Mouse (Mus musculus) hindbrain, embryonic 12.5 days (tissue): ENCODE data around the gene Pfdn4. TPM values are rescaled to one million over a fixed set of nuclear protein-coding genes. Genes with fewer than 3 reads are reported as not detected.

Experiments used
- ATAC-seq: fragments of 200-750 bp; cut with Nextera tagmentation; 2 replicates; pipeline ENCODE4 v1.8.0; 2017; ENCODE audit warnings: moderate TSS enrichment; ENCODE audit not compliant: low FRiP score
- H3K27ac ChIP-seq: fragments of 300-500 bp; sonication (generic); 2 replicates; pipeline ENCODE4 v1.5.1; 2016; ENCODE audit warnings: mild to moderate bottlenecking
- H3K27me3 ChIP-seq: fragments of 300-500 bp; sonication (generic); 2 replicates; pipeline ENCODE4 v1.6.1; 2016; ENCODE audit warnings: mild to moderate bottlenecking
- H3K36me3 ChIP-seq: fragments of 300-500 bp; sonication (generic); 2 replicates; pipeline ENCODE4 v1.6.1; 2016; ENCODE audit warnings: mild to moderate bottlenecking
- H3K4me1 ChIP-seq: fragments of 300-500 bp; sonication (generic); 2 replicates; pipeline ENCODE4 v1.6.1; 2016
- H3K4me2 ChIP-seq: fragments of 300-500 bp; sonication (generic); replicated peaks from 2 replicates; pipeline ENCODE4 v1.6.1; 2016; ENCODE audit warnings: mild to moderate bottlenecking
- H3K4me3 ChIP-seq: fragments of 300-500 bp; sonication (generic); 2 replicates; pipeline ENCODE4 v1.5.1; 2016; ENCODE audit warnings: mild to moderate bottlenecking
- H3K9ac ChIP-seq: fragments of 300-500 bp; sonication (generic); 2 replicates; pipeline ENCODE4 v1.6.1; 2016; ENCODE audit warnings: mild to moderate bottlenecking, moderate library complexity
- H3K9me3 ChIP-seq: fragments of 300-500 bp; sonication (generic); replicated peaks from 2 replicates; pipeline ENCODE4 v1.6.1; 2016; ENCODE audit warnings: mild to moderate bottlenecking
- WGBS: fragments of 180-500 bp; shearing (Covaris S2); methylation state at CpG from one replicate; pipeline ENCODE4 v1.1.7; 2016; 5-methylcytosine and 5-hydroxymethylcytosine counted together
- polyA plus RNA-seq: library from polyadenylated mRNA; unstranded; fragments of >200 nt; fragmentation: Nextera tagmentation; extraction: Ambion mirVana; gene quantifications from 2 replicates; pipeline ENCODE4 v1.2.1, GENCODE M21; 2016

The Pfdn4 gene
- polyA plus RNA-seq, 1 experiment from 2014 or later: 128 TPM

GRCm38 (mm10) chr2:170535841-170536240 lies 39.6 kb downstream of the Pfdn4 start:
- no peak for ATAC-seq
- Histone ChIP-seq H3K9ac (no peak overlapping the region), H3K4me2 (no peak overlapping the region), H3K27me3 (no peaks in the 10 kb centered on the region), H3K4me3 (no peak overlapping the region), H3K36me3 (no peaks in the 10 kb centered on the region), H3K9me3 (no peaks in the 10 kb centered on the region), H3K27ac (no peak overlapping the region), H3K4me1 (no peaks in the 10 kb centered on the region)

GRCm38 (mm10) chr2:170539211-170539610 lies 43.0 kb downstream of the Pfdn4 start:
- H3K27ac ChIP-seq: no peak overlapping the region
- H3K9ac ChIP-seq: no peak overlapping the region
- no peaks in the 10 kb centered on the region for H3K36me3 ChIP-seq
- no peak overlapping the region for H3K4me3 ChIP-seq
- no peaks in the 10 kb centered on the region for H3K9me3 ChIP-seq
- H3K4me2 ChIP-seq: no peak overlapping the region
- H3K4me1 ChIP-seq: no peaks in the 10 kb centered on the region
- 86% methylated on average over 9 of the region's 9 CpGs for WGBS
- no peaks in the 10 kb centered on the region for H3K27me3 ChIP-seq
- ATAC-seq: no peak

- Histone ChIP-seq H3K9ac (no peak overlapping the region), H3K27ac (no peak overlapping the region), H3K4me3 (no peak overlapping the region), H3K4me1 (peaks cover 12% of the 10 kb centered on the region), H3K9me3 (no peaks in the 10 kb centered on the region), H3K36me3 (no peaks in the 10 kb centered on the region), H3K4me2 (no peak overlapping the region), H3K27me3 (no peaks in the 10 kb centered on the region)
- no peak for ATAC-seq
- 80% methylated on average over 5 of the region's 5 CpGs for WGBS
Measured at GRCm38 (mm10) chr2:170543625-170544024, 47.4 kb downstream of the Pfdn4 start.

- Histone ChIP-seq H3K27ac (no peak overlapping the region), H3K9me3 (no peaks in the 10 kb centered on the region), H3K27me3 (no peaks in the 10 kb centered on the region), H3K4me2 (no peak overlapping the region), H3K9ac (no peak overlapping the region), H3K4me1 (peaks cover 12% of the 10 kb centered on the region), H3K4me3 (no peak overlapping the region), H3K36me3 (no peaks in the 10 kb centered on the region)
- WGBS: 91% methylated on average over 3 of the region's 3 CpGs
- ATAC-seq: no peak
Measured at GRCm38 (mm10) chr2:170544159-170544558, 47.9 kb downstream of the Pfdn4 start.

GRCm38 (mm10) chr2:170544950-170545349 lies 48.7 kb downstream of the Pfdn4 start:
- 88% methylated on average over 7 of the region's 7 CpGs for WGBS
- no peak overlapping the region for H3K27ac ChIP-seq

GRCm38 (mm10) chr2:170545745-170546144 lies 49.5 kb downstream of the Pfdn4 start:
- WGBS: 61% methylated on average over 4 of the region's 4 CpGs
- no peaks in the 10 kb centered on the region for H3K36me3 ChIP-seq
- no peaks in the 10 kb centered on the region for H3K9me3 ChIP-seq
- H3K4me3 ChIP-seq: no peak overlapping the region
- no peak overlapping the region for H3K4me2 ChIP-seq
- no peaks in the 10 kb centered on the region for H3K27me3 ChIP-seq
- no peak for ATAC-seq
- no peak overlapping the region for H3K27ac ChIP-seq
- peaks cover 12% of the 10 kb centered on the region for H3K4me1 ChIP-seq
- no peak overlapping the region for H3K9ac ChIP-seq

More at GRCm38 (mm10) chr2:170544950-170545349, 48.7 kb downstream of the Pfdn4 start:
- H3K36me3 ChIP-seq: no peaks in the 10 kb centered on the region
- peaks cover 12% of the 10 kb centered on the region for H3K4me1 ChIP-seq
- no peak overlapping the region for H3K4me3 ChIP-seq
- H3K9me3 ChIP-seq: no peaks in the 10 kb centered on the region
- H3K9ac ChIP-seq: no peak overlapping the region
- ATAC-seq: no peak
- no peaks in the 10 kb centered on the region for H3K27me3 ChIP-seq
- no peak overlapping the region for H3K4me2 ChIP-seq

- Histone ChIP-seq H3K9me3 (no peaks in the 10 kb centered on the region), H3K27ac (no peak overlapping the region)
Measured at GRCm38 (mm10) chr2:170547526-170547925, 51.3 kb downstream of the Pfdn4 start.

GRCm38 (mm10) chr2:170548046-170548445 lies 51.8 kb downstream of the Pfdn4 start:
- Histone ChIP-seq H3K4me3 (no peak overlapping the region), H3K9ac (no peak overlapping the region), H3K27me3 (no peaks in the 10 kb centered on the region), H3K4me1 (peaks cover 15% of the 10 kb centered on the region), H3K36me3 (no peaks in the 10 kb centered on the region), H3K27ac (0 out of 2 replicates have a peak overlapping the region, but pooled peaks have one; percentile 13), H3K9me3 (no peaks in the 10 kb centered on the region), H3K4me2 (no peak overlapping the region)
- no peak for ATAC-seq
- 34% methylated on average over 4 of the region's 4 CpGs for WGBS

More at GRCm38 (mm10) chr2:170547526-170547925, 51.3 kb downstream of the Pfdn4 start:
- 10% methylated on average over 6 of the region's 6 CpGs for WGBS
- H3K4me3 ChIP-seq: no peak overlapping the region
- ATAC-seq: no peak
- H3K4me1 ChIP-seq: peaks cover 15% of the 10 kb centered on the region
- no peak overlapping the region for H3K4me2 ChIP-seq
- no peaks in the 10 kb centered on the region for H3K36me3 ChIP-seq
- no peaks in the 10 kb centered on the region for H3K27me3 ChIP-seq
- no peak overlapping the region for H3K9ac ChIP-seq

GRCm38 (mm10) chr2:170549146-170549545 lies 52.9 kb downstream of the Pfdn4 start:
- H3K4me1 ChIP-seq: peaks cover 15% of the 10 kb centered on the region
- H3K9ac ChIP-seq: no peak overlapping the region
- no peak overlapping the region for H3K4me3 ChIP-seq
- no peak overlapping the region for H3K4me2 ChIP-seq
- H3K9me3 ChIP-seq: no peaks in the 10 kb centered on the region
- no peak overlapping the region for H3K27ac ChIP-seq
- no peaks in the 10 kb centered on the region for H3K36me3 ChIP-seq
- no peaks in the 10 kb centered on the region for H3K27me3 ChIP-seq
- 88% methylated on average over 2 of the region's 2 CpGs for WGBS
- no peak for ATAC-seq

- no peak overlapping the region for H3K9ac ChIP-seq
- H3K27me3 ChIP-seq: no peaks in the 10 kb centered on the region
- no peak overlapping the region for H3K4me2 ChIP-seq
- no peak overlapping the region for H3K27ac ChIP-seq
- no peak overlapping the region for H3K4me3 ChIP-seq
- peaks cover 15% of the 10 kb centered on the region for H3K4me1 ChIP-seq
- no peak for ATAC-seq
- 50% methylated on average over 5 of the region's 5 CpGs for WGBS
- no peaks in the 10 kb centered on the region for H3K36me3 ChIP-seq
- H3K9me3 ChIP-seq: no peaks in the 10 kb centered on the region
Measured at GRCm38 (mm10) chr2:170550240-170550639, 54.0 kb downstream of the Pfdn4 start.

GRCm38 (mm10) chr2:170552088-170552487 lies 55.9 kb downstream of the Pfdn4 start:
- H3K27ac ChIP-seq: no peak overlapping the region
- WGBS: 74% methylated on average over 7 of the region's 7 CpGs
- H3K27me3 ChIP-seq: no peaks in the 10 kb centered on the region
- H3K36me3 ChIP-seq: no peaks in the 10 kb centered on the region
- H3K9ac ChIP-seq: no peak overlapping the region
- no peaks in the 10 kb centered on the region for H3K9me3 ChIP-seq
- peaks cover 13% of the 10 kb centered on the region for H3K4me1 ChIP-seq
- H3K4me2 ChIP-seq: no peak overlapping the region
- H3K4me3 ChIP-seq: no peak overlapping the region
- no peak for ATAC-seq

GRCm38 (mm10) chr2:170563956-170564855 lies 68.0 kb downstream of the Pfdn4 start:
- no peak overlapping the region for H3K4me3 ChIP-seq
- no peak overlapping the region for H3K4me2 ChIP-seq
- H3K27ac ChIP-seq: no peak overlapping the region
- no peaks in the 10 kb centered on the region for H3K27me3 ChIP-seq
- H3K9ac ChIP-seq: no peak overlapping the region
- H3K9me3 ChIP-seq: no peaks in the 10 kb centered on the region
- 73% methylated on average over 15 of the region's 15 CpGs for WGBS
- H3K4me1 ChIP-seq: no peaks in the 10 kb centered on the region
- no peaks in the 10 kb centered on the region for H3K36me3 ChIP-seq
- no peak for ATAC-seq

GRCm38 (mm10) chr2:170564995-170565394 lies 68.8 kb downstream of the Pfdn4 start:
- no peak for ATAC-seq
- no peaks in the 10 kb centered on the region for H3K9me3 ChIP-seq
- WGBS: 89% methylated on average over 8 of the region's 8 CpGs

More at GRCm38 (mm10) chr2:170564995-170565394, 68.8 kb downstream of the Pfdn4 start:
- Histone ChIP-seq H3K4me3 (no peak overlapping the region), H3K27me3 (no peaks in the 10 kb centered on the region), H3K4me1 (no peaks in the 10 kb centered on the region), H3K27ac (no peak overlapping the region), H3K4me2 (no peak overlapping the region), H3K9ac (no peak overlapping the region), H3K36me3 (no peaks in the 10 kb centered on the region)
